Mouse (Mus musculus) embryonic facial prominence, embryonic 12.5 days (tissue): Measurements from ENCODE around the gene Trip12. TPM values are rescaled to one million over a fixed set of nuclear protein-coding genes. Genes with fewer than 3 reads are reported as not detected.
A peak's percentile ranks its signal among the peaks of the same experiment; 100 is the strongest.

Experiments used
- ATAC-seq: fragments of 200-750 bp; cut with Nextera tagmentation; 2 replicates; pipeline ENCODE4 v1.8.0; 2017; ENCODE audit not compliant: insufficient number of reproducible peaks, insufficient read depth, low FRiP score, low TSS enrichment
- H3K27ac ChIP-seq: fragments of 300-500 bp; sonication (generic); 2 replicates; pipeline ENCODE4 v1.5.1; 2016; ENCODE audit warnings: mild to moderate bottlenecking
- H3K27me3 ChIP-seq: fragments of 300-500 bp; sonication (generic); 2 replicates; pipeline ENCODE4 v1.6.1; 2016; ENCODE audit warnings: mild to moderate bottlenecking, moderate library complexity
- H3K36me3 ChIP-seq: fragments of 300-500 bp; sonication (generic); 2 replicates; pipeline ENCODE4 v1.6.1; 2016; ENCODE audit warnings: mild to moderate bottlenecking
- H3K4me1 ChIP-seq: fragments of 300-500 bp; sonication (generic); 2 replicates; pipeline ENCODE4 v1.6.1; 2016
- H3K4me2 ChIP-seq: fragments of 300-500 bp; sonication (generic); replicated peaks from 2 replicates; pipeline ENCODE4 v1.6.1; 2016; ENCODE audit warnings: mild to moderate bottlenecking, moderate library complexity
- H3K4me3 ChIP-seq: fragments of 300-500 bp; sonication (generic); 2 replicates; pipeline ENCODE4 v1.5.1; 2016; ENCODE audit warnings: mild to moderate bottlenecking
- H3K9ac ChIP-seq: fragments of 300-500 bp; sonication (generic); 2 replicates; pipeline ENCODE4 v1.6.1; 2016; ENCODE audit warnings: mild to moderate bottlenecking, moderate library complexity
- H3K9me3 ChIP-seq: fragments of 300-500 bp; sonication (generic); 2 replicates; pipeline ENCODE4 v1.6.1; 2016; ENCODE audit warnings: mild to moderate bottlenecking, moderate library complexity
- WGBS: fragments of 180-500 bp; shearing (Covaris S2); methylation state at CpG from one replicate; pipeline ENCODE4 v1.1.7; 2016; 5-methylcytosine and 5-hydroxymethylcytosine counted together
- polyA plus RNA-seq: library from polyadenylated mRNA; unstranded; fragments of >200 nt; fragmentation: Nextera tagmentation; extraction: Ambion mirVana; gene quantifications from 2 replicates; pipeline ENCODE4 v1.2.1, GENCODE M21; 2016

Trip12 gene
- polyA plus RNA-seq, 1 experiment from 2014 or later: 83.1 TPM

GRCm38 (mm10) chr1:84855756-84856155, 15.4 kb upstream of the Trip12 start:
- Histone ChIP-seq H3K4me3 (no peak overlapping the region), H3K27ac (no peak overlapping the region), H3K4me2 (no peak overlapping the region), H3K9me3 (no peaks in the 10 kb centered on the region), H3K27me3 (no peaks in the 10 kb centered on the region), H3K36me3 (no peaks in the 10 kb centered on the region), H3K9ac (no peak overlapping the region), H3K4me1 (no peaks in the 10 kb centered on the region)
- WGBS: 69% methylated on average over 2 of the region's 2 CpGs
- ATAC-seq: no peak

DNA sequence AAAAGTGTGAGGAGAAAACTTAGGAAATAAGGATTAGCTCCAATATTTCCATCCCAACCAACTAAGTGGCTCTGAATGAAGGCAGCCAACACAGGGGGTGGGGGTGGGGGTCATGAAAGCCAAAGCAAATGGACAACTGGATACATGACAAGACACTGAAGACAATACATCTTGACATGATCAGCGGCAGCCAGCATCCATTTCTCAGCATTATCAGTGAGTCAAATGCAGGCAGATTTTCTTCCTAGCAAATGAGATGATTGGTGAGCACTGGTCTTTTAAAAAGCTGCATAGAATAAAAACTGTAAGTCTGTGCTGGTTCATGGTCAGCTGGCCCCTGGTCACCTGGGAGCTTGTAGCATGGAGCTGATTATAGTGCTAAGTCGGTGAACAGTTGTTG, 14.7 kb upstream of the Trip12 start:
- WGBS: 81% methylated on average over 2 of the region's 2 CpGs
- no peak overlapping the region for H3K27ac ChIP-seq
- no peak overlapping the region for H3K4me3 ChIP-seq
- no peak overlapping the region for H3K4me2 ChIP-seq
- H3K9ac ChIP-seq: no peak overlapping the region
- no peaks in the 10 kb centered on the region for H3K4me1 ChIP-seq
- H3K36me3 ChIP-seq: no peaks in the 10 kb centered on the region
- no peaks in the 10 kb centered on the region for H3K9me3 ChIP-seq
- H3K27me3 ChIP-seq: no peaks in the 10 kb centered on the region
- no peak for ATAC-seq

- 91% methylated on average over 1 of the region's 1 CpGs for WGBS
- no peaks in the 10 kb centered on the region for H3K27me3 ChIP-seq
- no peak for ATAC-seq
- no peak overlapping the region for H3K4me2 ChIP-seq
- no peak overlapping the region for H3K4me3 ChIP-seq
- no peaks in the 10 kb centered on the region for H3K9me3 ChIP-seq
- no peak overlapping the region for H3K27ac ChIP-seq
- H3K4me1 ChIP-seq: no peaks in the 10 kb centered on the region
- no peaks in the 10 kb centered on the region for H3K36me3 ChIP-seq
- H3K9ac ChIP-seq: no peak overlapping the region
Measured at GRCm38 (mm10) chr1:84853721-84854120, 13.4 kb upstream of the Trip12 start.

GRCm38 (mm10) chr1:84851512-84852235, 11.4 kb upstream of the Trip12 start:
- H3K4me1 ChIP-seq: no peaks in the 10 kb centered on the region
- WGBS: 25% methylated on average over 9 of the region's 9 CpGs

GRCm38 (mm10) chr1:84850471-84850870, 10.2 kb upstream of the Trip12 start:
- Histone ChIP-seq H3K36me3 (no peaks in the 10 kb centered on the region), H3K9ac (no peak overlapping the region), H3K27me3 (no peaks in the 10 kb centered on the region), H3K4me2 (no peak overlapping the region), H3K4me1 (no peaks in the 10 kb centered on the region), H3K4me3 (no peak overlapping the region), H3K9me3 (no peaks in the 10 kb centered on the region), H3K27ac (no peak overlapping the region)
- ATAC-seq: no peak
- WGBS: 91% methylated on average over 7 of the region's 7 CpGs

More at GRCm38 (mm10) chr1:84851512-84852235, 11.4 kb upstream of the Trip12 start:
- Histone ChIP-seq H3K9ac (no peak overlapping the region), H3K27ac (no peak overlapping the region), H3K4me2 (no peak overlapping the region), H3K4me3 (no peak overlapping the region), H3K9me3 (no peaks in the 10 kb centered on the region), H3K36me3 (no peaks in the 10 kb centered on the region), H3K27me3 (no peaks in the 10 kb centered on the region)
- ATAC-seq: no peak

- Histone ChIP-seq H3K9ac (no peak overlapping the region), H3K27ac (no peak overlapping the region), H3K9me3 (no peaks in the 10 kb centered on the region), H3K36me3 (no peaks in the 10 kb centered on the region), H3K4me3 (no peak overlapping the region), H3K27me3 (no peaks in the 10 kb centered on the region), H3K4me1 (no peaks in the 10 kb centered on the region), H3K4me2 (no peak overlapping the region)
- no peak for ATAC-seq
- 88% methylated on average over 7 of the region's 7 CpGs for WGBS
Measured at GRCm38 (mm10) chr1:84849804-84850203, 9.5 kb upstream of the Trip12 start.

GRCm38 (mm10) chr1:84848801-84849455, 8.6 kb upstream of the Trip12 start:
- 94% methylated on average over 6 of the region's 6 CpGs for WGBS
- no peaks in the 10 kb centered on the region for H3K36me3 ChIP-seq
- H3K27ac ChIP-seq: no peak overlapping the region
- no peak overlapping the region for H3K9ac ChIP-seq
- H3K4me2 ChIP-seq: no peak overlapping the region
- H3K4me1 ChIP-seq: no peaks in the 10 kb centered on the region
- no peaks in the 10 kb centered on the region for H3K9me3 ChIP-seq
- H3K27me3 ChIP-seq: no peaks in the 10 kb centered on the region
- no peak for ATAC-seq
- H3K4me3 ChIP-seq: no peak overlapping the region

- no peaks in the 10 kb centered on the region for H3K27me3 ChIP-seq
- H3K9me3 ChIP-seq: no peaks in the 10 kb centered on the region
- ATAC-seq: no peak
- H3K36me3 ChIP-seq: no peaks in the 10 kb centered on the region
- H3K4me1 ChIP-seq: no peaks in the 10 kb centered on the region
- no peak overlapping the region for H3K4me3 ChIP-seq
- no peak overlapping the region for H3K4me2 ChIP-seq
- WGBS: 91% methylated on average over 3 of the region's 3 CpGs
- H3K9ac ChIP-seq: no peak overlapping the region
- no peak overlapping the region for H3K27ac ChIP-seq
Measured at GRCm38 (mm10) chr1:84848335-84848734, 8.0 kb upstream of the Trip12 start.

DNA sequence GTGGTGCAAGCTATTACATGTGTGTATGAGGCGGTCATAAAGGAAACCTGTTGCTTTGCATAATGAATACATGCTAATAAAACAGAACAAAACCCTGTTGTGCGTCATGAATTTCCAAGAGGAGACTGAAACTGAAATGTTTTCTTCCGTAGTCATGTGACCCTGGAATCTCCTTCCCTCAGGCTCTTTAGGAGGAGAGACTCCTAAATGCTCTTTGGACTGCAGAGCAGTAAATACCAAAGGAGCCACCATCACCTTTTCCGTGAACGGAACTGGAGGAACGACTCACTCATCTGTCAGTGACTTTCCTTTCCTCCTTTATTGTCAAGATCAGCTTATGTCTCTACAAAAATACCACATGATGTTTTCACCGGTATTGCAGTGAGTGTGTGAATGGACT, 7.4 kb upstream of the Trip12 start:
- Histone ChIP-seq H3K36me3 (no peaks in the 10 kb centered on the region), H3K27ac (no peak overlapping the region), H3K4me2 (no peak overlapping the region), H3K9ac (no peak overlapping the region), H3K4me3 (no peak overlapping the region), H3K27me3 (no peaks in the 10 kb centered on the region), H3K4me1 (no peaks in the 10 kb centered on the region), H3K9me3 (no peaks in the 10 kb centered on the region)
- no peak for ATAC-seq
- WGBS: 80% methylated on average over 7 of the region's 7 CpGs

GRCm38 (mm10) chr1:84843366-84843765, 3.0 kb upstream of the Trip12 start:
- Histone ChIP-seq H3K4me3 (no peak overlapping the region), H3K27me3 (no peaks in the 10 kb centered on the region), H3K36me3 (no peaks in the 10 kb centered on the region), H3K9ac (no peak overlapping the region), H3K4me2 (no peak overlapping the region), H3K27ac (no peak overlapping the region), H3K9me3 (no peaks in the 10 kb centered on the region), H3K4me1 (peaks cover 3% of the 10 kb centered on the region; the same call in 1 of the 2 replicates)
- no peak for ATAC-seq
- 100% methylated on average over 2 of the region's 2 CpGs for WGBS

DNA sequence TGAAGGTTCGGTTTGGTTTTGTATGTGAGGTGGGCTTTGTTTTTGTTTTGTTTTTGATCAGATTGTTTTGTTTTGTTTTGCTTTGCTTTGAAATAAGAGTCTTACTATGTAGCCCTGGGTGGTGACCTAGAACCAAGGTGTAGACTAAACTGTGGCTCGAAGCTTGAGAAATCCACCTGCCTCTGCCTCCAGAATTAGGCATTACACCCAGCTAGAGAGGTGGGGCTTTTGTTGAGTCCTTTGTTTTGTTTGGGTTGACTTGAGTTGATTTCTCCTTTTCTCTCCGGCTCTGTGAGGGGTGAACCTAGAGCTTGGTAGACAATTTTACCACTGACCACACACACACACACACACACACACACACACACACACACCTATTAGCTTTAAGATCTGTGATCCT, 745 bp upstream of the Trip12 start:
- Histone ChIP-seq H3K9ac (no peak overlapping the region), H3K4me1 (peaks cover 3% of the 10 kb centered on the region), H3K4me3 (no peak overlapping the region; the same call in 1 of the 2 replicates), H3K9me3 (no peaks in the 10 kb centered on the region), H3K36me3 (no peaks in the 10 kb centered on the region), H3K27ac (no peak overlapping the region; the same call in 1 of the 2 replicates), H3K27me3 (no peaks in the 10 kb centered on the region), H3K4me2 (peak overlapping the region; percentile 57)
- 69% methylated on average over 3 of the region's 3 CpGs for WGBS
- ATAC-seq: no peak

DNA sequence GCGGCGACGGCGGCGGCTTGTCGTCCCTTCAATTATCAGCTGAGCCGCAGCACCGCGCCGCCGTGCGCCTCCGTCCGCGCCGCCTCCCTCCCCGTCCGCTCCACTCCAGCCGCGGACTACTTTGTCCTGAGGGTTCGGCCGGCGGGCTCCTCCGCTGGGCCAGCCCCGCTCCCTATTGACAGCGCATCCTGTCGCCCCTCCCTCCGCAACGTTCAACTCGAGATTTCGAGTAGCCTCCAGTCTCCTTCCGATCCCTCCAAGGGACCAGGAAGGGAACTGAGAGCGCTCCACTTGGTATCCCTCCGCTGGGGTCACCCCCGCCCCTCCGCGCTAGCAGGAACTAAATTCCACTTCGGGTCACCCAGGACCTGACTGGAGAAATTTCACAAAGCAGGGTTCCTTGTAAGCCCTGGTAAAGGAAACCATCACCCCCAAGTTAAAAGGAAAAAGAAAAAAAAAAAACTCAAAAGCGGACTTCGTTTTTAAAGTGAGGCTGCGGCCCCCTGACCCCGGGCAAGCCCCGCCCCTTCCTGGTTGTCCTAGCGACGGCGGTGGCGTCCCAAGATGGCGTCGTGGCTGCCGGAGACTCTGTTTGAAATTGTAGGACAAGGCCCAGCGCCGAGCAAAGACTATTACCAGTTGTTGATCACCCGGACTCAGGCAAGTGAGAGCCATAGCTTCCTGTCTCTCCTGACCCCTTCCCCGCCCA, 853 bp downstream of the Trip12 start, which contains the start of gene Fbxo36:
TSS of gene Fbxo36 (plus strand) at position 533 of the 709 bp plus-strand sequence.
- Histone ChIP-seq H3K36me3 (no peaks in the 10 kb centered on the region), H3K4me2 (peak within 1 kb of the TSS; percentile 74), H3K27me3 (no peaks in the 10 kb centered on the region), H3K27ac (peak within 1 kb of the TSS; percentile 97), H3K9ac (peak within 1 kb of the TSS; percentile 96), H3K9me3 (no peaks in the 10 kb centered on the region), H3K4me3 (peak within 1 kb of the TSS; percentile 93), H3K4me1 (peaks cover 3% of the 10 kb centered on the region)
- ATAC-seq: peak; percentile 88
- under 1% methylated on average over 47 of the region's 54 CpGs for WGBS
